Mouse (Mus musculus) myocyte (in vitro differentiated cells): ENCODE results near the gene Lrrc40.

Experiments used
- MAX ChIP-seq: IDR thresholded peaks from one replicate; pipeline ENCODE4 v1.6.1; 2011; ENCODE audit warnings: low read depth, mild to moderate bottlenecking, control low read depth
- MYOG ChIP-seq, 3 experiments: IDR thresholded peaks; one replicate each; pipeline ENCODE4 v1.6.1; 2011; ENCODE audit warnings: control low read depth in 2 of 3, low read depth in 2 of 3, mild to moderate bottlenecking in 2 of 3; ENCODE audit not compliant: insufficient read length in 2 of 3, control insufficient read depth in 1 of 3, insufficient read depth in 1 of 3
- POLR2A ChIP-seq: IDR thresholded peaks from one replicate; pipeline ENCODE4 v1.6.1; 2011; ENCODE audit warnings: low read depth, mild to moderate bottlenecking, control low read depth, moderate library complexity; ENCODE audit not compliant: insufficient read length
- POLR2AphosphoS2 ChIP-seq: IDR thresholded peaks from one replicate; pipeline ENCODE4 v1.6.1; 2011; ENCODE audit warnings: low read depth, control low read depth; ENCODE audit not compliant: insufficient read length
- TCF3 ChIP-seq: IDR thresholded peaks from one replicate; pipeline ENCODE4 v1.6.1; 2011; ENCODE audit warnings: low read depth, control low read depth; ENCODE audit not compliant: insufficient read length

- TF ChIP-seq TCF3 (no peak), MAX (no peak), MYOG (IDR thresholded peaks at IDR 0.05; ENCODE audit: control insufficient read depth in 1 of 3, insufficient read depth in 1 of 3, insufficient read length in 2 of 3, low read depth in 2 of 3) (no peak), POLR2AphosphoS2 (no peak), POLR2A (no peak)
These were observed 4.4 kb upstream of the Lrrc40 start for GRCm38 (mm10) chr3:158032106-158032505.
